Mouse (Mus musculus): Measurements from ENCODE around the gene Zfp933.

GRCm38 (mm10) chr4:147842871-147843270 is 5.3 kb downstream of the Zfp933 start:
- TF ChIP-seq CTCF (IDR thresholded peaks at IDR 0.05; ENCODE audit: low read depth) = no peak
- TF ChIP-seq EP300 (IDR thresholded peaks at IDR 0.05; ENCODE audit: low read depth) = no peak
